Mouse (Mus musculus) myocyte (in vitro differentiated cells): Measurements from ENCODE around the gene Mrpl14.

Source experiments
- CEBPB ChIP-seq: IDR thresholded peaks from 2 replicates; pipeline ENCODE4 v1.6.1; 2011; ENCODE audit warnings: mild to moderate bottlenecking, moderate library complexity; ENCODE audit not compliant: poor library complexity, insufficient read depth, severe bottlenecking
- E2F4 ChIP-seq: IDR thresholded peaks from one replicate; pipeline ENCODE4 v1.6.1; 2011; ENCODE audit warnings: mild to moderate bottlenecking, control low read depth, moderate library complexity; ENCODE audit not compliant: insufficient read depth
- MAX ChIP-seq: IDR thresholded peaks from one replicate; pipeline ENCODE4 v1.6.1; 2011; ENCODE audit warnings: low read depth, mild to moderate bottlenecking, control low read depth
- MYOD1 ChIP-seq, 3 experiments: IDR thresholded peaks; one replicate each; pipeline ENCODE4 v1.6.1; 2011; ENCODE audit warnings: control low read depth in 2 of 3, low read depth in 2 of 3, mild to moderate bottlenecking in 2 of 3, moderate library complexity in 1 of 3; ENCODE audit not compliant: insufficient read length in 2 of 3, control insufficient read depth in 1 of 3
- MYOG ChIP-seq, 3 experiments: IDR thresholded peaks; one replicate each; pipeline ENCODE4 v1.6.1; 2011; ENCODE audit warnings: control low read depth in 2 of 3, low read depth in 2 of 3, mild to moderate bottlenecking in 2 of 3; ENCODE audit not compliant: insufficient read length in 2 of 3, control insufficient read depth in 1 of 3, insufficient read depth in 1 of 3
- POLR2A ChIP-seq: IDR thresholded peaks from one replicate; pipeline ENCODE4 v1.6.1; 2011; ENCODE audit warnings: low read depth, mild to moderate bottlenecking, control low read depth, moderate library complexity; ENCODE audit not compliant: insufficient read length
- POLR2AphosphoS2 ChIP-seq: IDR thresholded peaks from one replicate; pipeline ENCODE4 v1.6.1; 2011; ENCODE audit warnings: low read depth, control low read depth; ENCODE audit not compliant: insufficient read length
- REST ChIP-seq: IDR thresholded peaks from one replicate; pipeline ENCODE4 v1.6.1; 2011; ENCODE audit warnings: mild to moderate bottlenecking, control low read depth, moderate library complexity; ENCODE audit not compliant: insufficient read depth, insufficient read length
- SRF ChIP-seq: IDR thresholded peaks from one replicate; pipeline ENCODE4 v1.6.1; 2011; ENCODE audit warnings: low read depth; ENCODE audit not compliant: control insufficient read depth, insufficient read length
- TCF12 ChIP-seq: IDR thresholded peaks from one replicate; pipeline ENCODE4 v1.6.1; 2011; ENCODE audit warnings: mild to moderate bottlenecking, control low read depth; ENCODE audit not compliant: poor library complexity, insufficient read depth, severe bottlenecking
- TCF3 ChIP-seq: IDR thresholded peaks from one replicate; pipeline ENCODE4 v1.6.1; 2011; ENCODE audit warnings: low read depth, control low read depth; ENCODE audit not compliant: insufficient read length
- USF1 ChIP-seq: IDR thresholded peaks from one replicate; pipeline ENCODE4 v1.6.1; 2011; ENCODE audit warnings: low read depth, mild to moderate bottlenecking, control low read depth, moderate library complexity

DNA sequence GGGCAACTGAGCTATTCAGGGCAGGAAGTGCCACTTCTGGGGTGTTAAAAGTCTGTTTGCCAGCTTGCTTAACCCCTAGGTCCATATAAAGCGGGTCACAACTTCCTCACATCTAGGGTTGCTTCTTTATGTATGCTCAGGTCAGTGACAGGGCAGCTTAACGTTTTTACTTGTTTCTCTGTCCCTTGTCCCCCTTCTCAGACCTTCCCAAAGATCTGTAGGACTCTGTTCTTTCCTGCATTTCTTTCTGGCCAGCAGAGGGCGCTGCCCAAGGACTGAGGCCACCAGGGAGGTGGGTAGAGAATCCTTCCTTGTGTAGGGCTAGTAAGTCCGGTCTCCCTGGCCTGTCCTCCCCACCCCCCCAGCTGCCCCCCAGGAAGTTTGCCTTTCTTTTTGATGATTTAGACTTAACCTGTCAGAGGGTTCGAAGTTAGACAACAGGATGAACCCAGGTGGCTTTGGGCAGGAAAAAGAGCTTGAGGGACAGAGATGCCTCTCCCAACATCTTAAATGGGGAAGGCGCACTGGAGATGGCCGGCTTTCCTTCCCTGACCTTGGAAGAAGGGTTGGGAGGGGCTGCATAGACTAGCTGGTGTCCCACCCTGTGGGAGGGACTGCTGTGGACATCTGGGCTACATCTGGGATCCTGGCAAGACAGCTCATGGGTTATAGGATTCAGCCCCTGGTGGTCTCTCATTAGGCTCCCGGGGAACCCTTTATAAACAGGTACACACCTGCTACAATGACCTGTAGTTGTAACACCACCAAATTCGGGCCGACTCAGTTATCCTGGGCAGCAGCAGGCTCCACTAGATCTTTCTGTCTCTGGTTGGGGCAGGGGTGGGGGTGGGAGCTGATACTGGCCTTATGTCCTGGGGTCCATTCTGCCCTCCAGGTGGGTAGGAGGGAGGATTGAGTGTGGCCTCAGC is 49.5 kb downstream of the Mrpl14 start:
- TF ChIP-seq E2F4 (no peak), POLR2A (no peak), USF1 (no peak), REST (no peak), POLR2AphosphoS2 (peak; percentile 15), TCF12 (no peak), MYOG (IDR thresholded peaks at IDR 0.05; ENCODE audit: control insufficient read depth in 1 of 3, insufficient read depth in 1 of 3, insufficient read length in 2 of 3, low read depth in 2 of 3) (no peak), CEBPB (no peak), MAX (no peak), MYOD1 (IDR thresholded peaks at IDR 0.05; ENCODE audit: control insufficient read depth in 1 of 3, insufficient read length in 2 of 3, low read depth in 2 of 3) (no peak), TCF3 (no peak), SRF (no peak)
